Mouse (Mus musculus): ENCODE data around the gene Eml2. TPM values are rescaled to one million over a fixed set of nuclear protein-coding genes. Genes with fewer than 3 reads are reported as not detected.
A peak's percentile ranks its signal among the peaks of the same experiment; 100 is the strongest.

Eml2 gene
- polyA plus RNA-seq, 1 experiment from 2014 or later = 5.1 TPM

DNA sequence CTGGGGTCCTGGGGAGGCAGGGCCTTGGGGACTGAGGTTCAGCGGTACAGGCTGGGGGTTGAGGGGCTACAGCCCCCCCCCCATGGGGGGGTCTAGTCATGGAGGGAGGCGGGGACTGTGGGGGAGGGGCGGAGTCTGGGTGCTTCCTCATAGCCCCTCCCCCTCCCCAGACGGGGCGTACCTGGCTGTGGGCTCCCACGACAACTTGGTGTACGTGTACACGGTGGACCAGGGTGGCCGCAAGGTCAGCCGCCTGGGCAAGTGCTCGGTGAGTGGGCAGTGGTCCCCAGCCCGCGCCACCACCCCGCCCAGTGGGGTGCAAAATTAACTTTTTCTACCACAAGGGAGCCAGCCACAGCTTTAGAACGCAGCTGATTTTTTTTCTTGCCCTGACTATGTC is 25.4 kb downstream of the Eml2 start:
- H3K9ac ChIP-seq (ENCODE audit: low read depth, low read length) = no peak overlapping the region
- no peaks in the 10 kb centered on the region for H3K9me3 ChIP-seq (ENCODE audit: control insufficient read depth)
- H3K36me3 ChIP-seq (ENCODE audit: control insufficient read depth, insufficient read depth) = peaks cover 18% of the 10 kb centered on the region
- TF ChIP-seq CTCF (IDR thresholded peaks at IDR 0.05; ENCODE audit: low read depth) = no peak
- H3K4me1 ChIP-seq (replicated peaks; ENCODE audit: control insufficient read depth, insufficient read depth, low read length) = no peaks in the 10 kb centered on the region
- ATAC-seq = peak; percentile 23; the same call in 1 of the 2 replicates
- H3K27me3 ChIP-seq (replicated peaks; ENCODE audit: control insufficient read depth, insufficient read depth, low read length) = no peaks in the 10 kb centered on the region
- 78% methylated on average over 14 of the region's 15 CpGs for WGBS
- H3K4me2 ChIP-seq (replicated peaks; ENCODE audit: low read depth) = no peak overlapping the region
- no peak overlapping the region for H3K27ac ChIP-seq (ENCODE audit: low read depth, low read length)
- H3K4me3 ChIP-seq (ENCODE audit: low read depth, low read length) = no peak overlapping the region

- Histone ChIP-seq H3K4me1 (replicated peaks; ENCODE audit: control insufficient read depth, insufficient read depth, low read length) (no peaks in the 10 kb centered on the region), H3K27ac (ENCODE audit: low read depth, low read length) (no peak overlapping the region), H3K4me2 (replicated peaks; ENCODE audit: low read depth) (no peak overlapping the region), H3K9ac (ENCODE audit: low read depth, low read length) (no peak overlapping the region), H3K4me3 (ENCODE audit: low read depth, low read length) (no peak overlapping the region), H3K36me3 (ENCODE audit: control insufficient read depth, insufficient read depth) (peaks cover 18% of the 10 kb centered on the region), H3K27me3 (replicated peaks; ENCODE audit: control insufficient read depth, insufficient read depth, low read length) (no peaks in the 10 kb centered on the region), H3K9me3 (ENCODE audit: control insufficient read depth) (no peaks in the 10 kb centered on the region)
- TF ChIP-seq CTCF (IDR thresholded peaks at IDR 0.05; ENCODE audit: low read depth) = no peak
- 52% methylated on average over 15 of the region's 15 CpGs for WGBS
- peak; percentile 17; the same call in 1 of the 2 replicates for ATAC-seq
Observed at GRCm38 (mm10) chr7:19202065-19202850, 26.0 kb downstream of the Eml2 start.

GRCm38 (mm10) chr7:19208201-19208910 is 32.1 kb downstream of the Eml2 start:
- WGBS = 80% methylated on average over 13 of the region's 13 CpGs
- Histone ChIP-seq H3K4me1 (replicated peaks; ENCODE audit: control insufficient read depth, insufficient read depth, low read length) (no peaks in the 10 kb centered on the region), H3K27me3 (replicated peaks; ENCODE audit: control insufficient read depth, insufficient read depth, low read length) (0 out of 2 replicates have a peak, but pooled peaks cover 6% of the 10 kb centered on the region), H3K4me3 (ENCODE audit: low read depth, low read length) (no peak overlapping the region), H3K36me3 (ENCODE audit: control insufficient read depth, insufficient read depth) (peaks cover 18% of the 10 kb centered on the region), H3K9ac (ENCODE audit: low read depth, low read length) (no peak overlapping the region), H3K9me3 (ENCODE audit: control insufficient read depth) (no peaks in the 10 kb centered on the region), H3K4me2 (replicated peaks; ENCODE audit: low read depth) (no peak overlapping the region), H3K27ac (ENCODE audit: low read depth, low read length) (no peak overlapping the region)
- TF ChIP-seq CTCF (IDR thresholded peaks at IDR 0.05; ENCODE audit: low read depth) = no peak
- 0 out of 2 replicates have a peak, but pooled peaks have one; percentile 15 for ATAC-seq

- peak; percentile 94 for TF ChIP-seq CTCF (IDR thresholded peaks at IDR 0.05; ENCODE audit: low read depth)
- H3K9me3 ChIP-seq (ENCODE audit: control insufficient read depth) = no peaks in the 10 kb centered on the region
- no peak overlapping the region for H3K27ac ChIP-seq (ENCODE audit: low read depth, low read length)
- no peak overlapping the region for H3K4me3 ChIP-seq (ENCODE audit: low read depth, low read length)
- H3K4me1 ChIP-seq (replicated peaks; ENCODE audit: control insufficient read depth, insufficient read depth, low read length) = no peaks in the 10 kb centered on the region
- WGBS = 56% methylated on average over 7 of the region's 7 CpGs
- ATAC-seq = no peak
- no peak overlapping the region for H3K4me2 ChIP-seq (replicated peaks; ENCODE audit: low read depth)
- peaks cover 18% of the 10 kb centered on the region for H3K36me3 ChIP-seq (ENCODE audit: control insufficient read depth, insufficient read depth)
- H3K9ac ChIP-seq (ENCODE audit: low read depth, low read length) = no peak overlapping the region
- H3K27me3 ChIP-seq (replicated peaks; ENCODE audit: control insufficient read depth, insufficient read depth, low read length) = 0 out of 2 replicates have a peak, but pooled peaks cover 7% of the 10 kb centered on the region
Observed at GRCm38 (mm10) chr7:19208944-19209472, 32.8 kb downstream of the Eml2 start.

DNA sequence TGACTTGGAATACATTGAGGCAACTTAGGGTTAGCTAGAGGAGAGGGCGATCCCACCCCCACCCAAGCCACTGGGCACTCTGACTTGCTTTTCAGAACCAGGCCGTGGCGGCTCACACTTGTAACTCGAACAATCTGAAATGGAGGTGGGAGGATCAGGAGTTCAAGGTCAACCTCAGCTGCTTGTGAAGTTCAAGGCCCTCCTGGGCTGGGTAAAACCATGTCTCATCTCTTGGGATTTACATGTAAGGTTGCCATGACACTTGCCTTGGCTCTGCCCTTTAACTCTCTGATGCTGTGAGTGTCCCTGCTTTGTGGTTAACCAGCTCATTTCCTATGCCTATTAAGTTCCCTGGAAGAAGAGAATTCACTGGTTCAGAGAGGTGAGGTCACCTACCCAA is 33.3 kb downstream of the Eml2 start:
- ATAC-seq = no peak
- no peak for TF ChIP-seq CTCF (IDR thresholded peaks at IDR 0.05; ENCODE audit: low read depth)
- no peaks in the 10 kb centered on the region for H3K4me1 ChIP-seq (replicated peaks; ENCODE audit: control insufficient read depth, insufficient read depth, low read length)
- no peak overlapping the region for H3K4me2 ChIP-seq (replicated peaks; ENCODE audit: low read depth)
- peaks cover 13% of the 10 kb centered on the region for H3K36me3 ChIP-seq (ENCODE audit: control insufficient read depth, insufficient read depth)
- H3K9ac ChIP-seq (ENCODE audit: low read depth, low read length) = no peak overlapping the region
- H3K27ac ChIP-seq (ENCODE audit: low read depth, low read length) = no peak overlapping the region
- H3K27me3 ChIP-seq (replicated peaks; ENCODE audit: control insufficient read depth, insufficient read depth, low read length) = 0 out of 2 replicates have a peak, but pooled peaks cover 7% of the 10 kb centered on the region
- no peaks in the 10 kb centered on the region for H3K9me3 ChIP-seq (ENCODE audit: control insufficient read depth)
- 87% methylated on average over 4 of the region's 4 CpGs for WGBS
- H3K4me3 ChIP-seq (ENCODE audit: low read depth, low read length) = no peak overlapping the region

DNA sequence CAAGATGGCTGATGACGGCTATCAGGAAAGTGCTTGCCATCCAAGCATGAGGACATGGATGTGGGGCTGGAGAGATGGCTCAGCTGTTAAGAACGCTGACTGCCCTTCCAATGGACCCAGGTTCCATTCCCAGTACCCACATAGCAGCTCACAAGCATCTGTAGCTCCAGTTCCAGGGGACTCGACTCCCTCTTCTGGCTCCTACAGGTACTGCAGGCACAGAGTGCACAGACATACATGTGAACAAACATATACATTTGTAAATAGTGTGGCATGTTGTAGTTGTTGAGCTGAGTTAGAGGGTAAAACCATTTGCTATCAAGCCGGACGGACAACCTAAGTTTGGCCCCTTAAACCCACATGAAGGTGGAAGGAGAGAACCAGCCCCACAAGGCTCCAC is 33.8 kb downstream of the Eml2 start:
- WGBS = 88% methylated on average over 5 of the region's 5 CpGs
- no peak overlapping the region for H3K4me2 ChIP-seq (replicated peaks; ENCODE audit: low read depth)
- H3K27me3 ChIP-seq (replicated peaks; ENCODE audit: control insufficient read depth, insufficient read depth, low read length) = 0 out of 2 replicates have a peak, but pooled peaks cover 7% of the 10 kb centered on the region
- no peaks in the 10 kb centered on the region for H3K4me1 ChIP-seq (replicated peaks; ENCODE audit: control insufficient read depth, insufficient read depth, low read length)
- H3K27ac ChIP-seq (ENCODE audit: low read depth, low read length) = no peak overlapping the region
- ATAC-seq = no peak
- H3K9ac ChIP-seq (ENCODE audit: low read depth, low read length) = no peak overlapping the region
- H3K4me3 ChIP-seq (ENCODE audit: low read depth, low read length) = no peak overlapping the region
- TF ChIP-seq CTCF (IDR thresholded peaks at IDR 0.05; ENCODE audit: low read depth) = peak; percentile 59
- H3K9me3 ChIP-seq (ENCODE audit: control insufficient read depth) = no peaks in the 10 kb centered on the region
- peaks cover 11% of the 10 kb centered on the region; the same call in 1 of the 2 replicates for H3K36me3 ChIP-seq (ENCODE audit: control insufficient read depth, insufficient read depth)
